Mouse (Mus musculus) kidney, embryonic 15.5 days (tissue): ENCODE data around the gene Mmp17. TPM values are rescaled to one million over a fixed set of nuclear protein-coding genes. Genes with fewer than 3 reads are reported as not detected.
"Not testable (repeated sequence)": the region's sequence is repeated elsewhere in the genome, so short reads cannot be mapped to it uniquely, and the experiment has no call there.

Source experiments
- ATAC-seq: fragments of 200-750 bp; cut with Nextera tagmentation; replicated peaks from 2 replicates; pipeline ENCODE4 v1.8.0; 2017; ENCODE audit warnings: moderate TSS enrichment; ENCODE audit not compliant: low FRiP score
- H3K27ac ChIP-seq: fragments of 300-500 bp; sonication (generic); 2 replicates; pipeline ENCODE4 v1.5.1; 2015; ENCODE audit warnings: mild to moderate bottlenecking, inconsistent platforms
- H3K27me3 ChIP-seq: fragments of 300-500 bp; sonication (generic); 2 replicates; pipeline ENCODE4 v1.6.1; 2015; ENCODE audit warnings: inconsistent platforms
- H3K36me3 ChIP-seq: fragments of 300-500 bp; sonication (generic); 2 replicates; pipeline ENCODE4 v1.6.1; 2015; ENCODE audit warnings: inconsistent platforms
- H3K4me1 ChIP-seq: fragments of 300-500 bp; sonication (generic); 2 replicates; pipeline ENCODE4 v1.6.1; 2015; ENCODE audit warnings: inconsistent platforms
- H3K4me2 ChIP-seq: fragments of 300-500 bp; sonication (generic); 2 replicates; pipeline ENCODE4 v1.6.1; 2015; ENCODE audit warnings: moderate library complexity, mild to moderate bottlenecking, inconsistent platforms
- H3K4me3 ChIP-seq: fragments of 300-500 bp; sonication (generic); replicated peaks from 2 replicates; pipeline ENCODE4 v1.5.1; 2015; ENCODE audit warnings: mild to moderate bottlenecking, inconsistent platforms
- H3K9ac ChIP-seq: fragments of 300-500 bp; sonication (generic); 2 replicates; pipeline ENCODE4 v1.6.1; 2015; ENCODE audit warnings: mild to moderate bottlenecking, inconsistent platforms
- H3K9me3 ChIP-seq: fragments of 300-500 bp; sonication (generic); replicated peaks from 2 replicates; pipeline ENCODE4 v1.6.1; 2016; ENCODE audit warnings: inconsistent platforms
- WGBS: fragments of 180-500 bp; shearing (Covaris S2); methylation state at CpG from one replicate; pipeline ENCODE4 v1.1.7; 2015; ENCODE audit warnings: mixed read lengths; 5-methylcytosine and 5-hydroxymethylcytosine counted together
- polyA plus RNA-seq: library from polyadenylated mRNA; unstranded; fragments of >200 nt; fragmentation: Nextera tagmentation; extraction: Ambion mirVana; gene quantifications from 2 replicates; pipeline ENCODE4 v1.2.1, GENCODE M21; 2015

The Mmp17 gene
- polyA plus RNA-seq, 1 experiment from 2014 or later = 4.1 TPM

- peaks cover 10% of the 10 kb centered on the region for H3K4me1 ChIP-seq
- no peaks in the 10 kb centered on the region for H3K36me3 ChIP-seq
- H3K9me3 ChIP-seq = no peaks in the 10 kb centered on the region
- peak; percentile 61 for ATAC-seq
- H3K9ac ChIP-seq = no peak overlapping the region
- H3K27ac ChIP-seq = no peak overlapping the region
- 33% methylated on average over 19 of the region's 19 CpGs for WGBS
- H3K27me3 ChIP-seq = peaks cover 10% of the 10 kb centered on the region
- no peak overlapping the region for H3K4me3 ChIP-seq
- H3K4me2 ChIP-seq = no peak overlapping the region
Measured at GRCm38 (mm10) chr5:129594116-129595114, 10.4 kb downstream of the Mmp17 start.

DNA sequence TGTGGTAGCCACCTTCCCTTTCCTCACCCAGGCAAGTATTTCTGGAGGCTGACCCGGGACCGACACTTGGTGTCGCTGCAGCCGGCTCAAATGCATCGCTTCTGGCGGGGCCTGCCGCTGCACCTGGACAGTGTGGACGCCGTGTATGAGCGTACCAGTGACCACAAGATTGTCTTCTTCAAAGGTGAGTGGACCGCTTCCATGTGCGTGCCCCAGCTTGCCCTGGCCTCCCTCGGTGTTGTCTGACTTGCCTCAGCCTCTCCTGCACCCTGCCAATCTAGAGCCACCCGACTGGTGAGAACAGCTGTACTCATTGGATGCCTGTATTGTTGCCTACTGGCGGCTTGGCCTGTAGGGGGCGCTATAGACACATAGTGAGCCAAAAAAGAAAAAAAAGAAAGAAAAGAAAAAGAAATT lies 18.1 kb downstream of the Mmp17 start:
- 46% methylated on average over 16 of the region's 16 CpGs for WGBS
- Histone ChIP-seq H3K9me3 (no peaks in the 10 kb centered on the region), H3K4me2 (peak overlapping the region; percentile 32), H3K36me3 (no peaks in the 10 kb centered on the region), H3K4me1 (no peaks in the 10 kb centered on the region), H3K27me3 (no peaks in the 10 kb centered on the region), H3K27ac (no peak overlapping the region), H3K4me3 (no peak overlapping the region), H3K9ac (no peak overlapping the region)
- no peak for ATAC-seq

DNA sequence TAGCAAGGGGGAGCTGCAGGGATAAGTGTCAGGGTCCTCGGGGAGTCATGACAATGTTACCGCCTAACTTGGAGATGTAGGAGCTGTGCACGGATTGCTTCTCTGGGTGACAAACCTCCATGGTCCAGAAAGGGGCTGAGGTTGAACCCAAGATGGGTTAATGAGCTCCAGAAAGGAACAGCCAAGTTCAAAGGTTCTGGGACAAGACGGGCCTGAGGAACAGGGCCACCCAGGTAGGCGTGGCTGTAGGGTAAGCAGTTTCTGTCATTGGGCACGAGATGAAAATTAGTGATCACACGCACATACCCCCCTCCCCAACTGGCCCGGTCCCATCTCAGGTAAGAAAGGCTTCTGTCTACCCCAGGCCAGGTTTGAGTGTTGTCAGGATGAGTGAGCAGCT lies 23.5 kb downstream of the Mmp17 start:
- ATAC-seq = no peak
- H3K4me3 ChIP-seq = no peak overlapping the region
- no peaks in the 10 kb centered on the region for H3K27me3 ChIP-seq

GRCm38 (mm10) chr5:129611060-129611459 lies 27.1 kb downstream of the Mmp17 start:
- Histone ChIP-seq H3K9ac (no peak overlapping the region), H3K27me3 (no peaks in the 10 kb centered on the region), H3K4me3 (no peak overlapping the region), H3K27ac (no peak overlapping the region), H3K4me1 (no peaks in the 10 kb centered on the region), H3K4me2 (no peak overlapping the region), H3K36me3 (no peaks in the 10 kb centered on the region), H3K9me3 (no peaks in the 10 kb centered on the region)
- whole genome bisulfite sequencing = 19% methylated on average over 1 of the region's 1 CpGs
- peak; percentile 66; the same call in 1 of the 2 replicates for ATAC-seq

More for the DNA sequence above, 23.5 kb downstream of the Mmp17 start:
- no peaks in the 10 kb centered on the region for H3K4me1 ChIP-seq
- no peaks in the 10 kb centered on the region for H3K36me3 ChIP-seq
- H3K4me2 ChIP-seq = no peak overlapping the region
- no peaks in the 10 kb centered on the region for H3K9me3 ChIP-seq
- no peak overlapping the region for H3K27ac ChIP-seq
- 81% methylated on average over 8 of the region's 8 CpGs for WGBS
- no peak overlapping the region for H3K9ac ChIP-seq

- not testable (repeated sequence) for H3K9ac ChIP-seq, H3K4me3 ChIP-seq, H3K4me1 ChIP-seq, H3K27me3 ChIP-seq, H3K9me3 ChIP-seq, H3K4me2 ChIP-seq, ATAC-seq, H3K27ac ChIP-seq, H3K36me3 ChIP-seq
- 56% methylated on average over 9 of the region's 9 CpGs for WGBS
Measured at GRCm38 (mm10) chr5:129620600-129620999, 36.6 kb downstream of the Mmp17 start.

GRCm38 (mm10) chr5:129621361-129621760 lies 37.4 kb downstream of the Mmp17 start:
- Histone ChIP-seq H3K4me3 (no peak overlapping the region), H3K9me3 (no peaks in the 10 kb centered on the region), H3K36me3 (no peaks in the 10 kb centered on the region), H3K9ac (no peak overlapping the region), H3K27me3 (no peaks in the 10 kb centered on the region), H3K4me1 (no peaks in the 10 kb centered on the region), H3K27ac (0 out of 2 replicates have a peak overlapping the region, but pooled peaks have one; percentile 63), H3K4me2 (no peak overlapping the region)
- ATAC-seq = no peak; the same call in 1 of the 2 replicates
- 67% methylated on average over 5 of the region's 5 CpGs for WGBS

DNA sequence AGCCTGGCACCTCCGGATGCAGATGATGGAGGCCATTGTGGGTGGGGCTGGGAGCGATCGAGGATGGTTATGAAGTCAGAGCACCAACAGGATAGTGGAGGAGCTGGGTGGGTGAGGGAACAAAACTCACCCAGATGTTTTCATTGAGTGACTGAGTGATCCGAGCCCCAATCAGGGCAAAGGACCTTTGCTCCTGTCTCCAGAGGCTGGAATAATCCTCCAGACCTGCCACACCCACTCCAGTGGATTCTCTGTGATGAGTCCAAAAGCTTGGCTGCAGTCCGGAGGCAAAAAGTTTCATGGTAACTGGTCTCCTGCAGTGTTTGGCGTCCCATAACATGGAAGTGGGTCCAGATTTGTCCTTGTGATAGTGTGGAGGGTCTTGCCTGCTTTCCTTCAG lies 42.1 kb downstream of the Mmp17 start:
- Histone ChIP-seq H3K4me2 (no peak overlapping the region), H3K36me3 (no peaks in the 10 kb centered on the region), H3K4me3 (no peak overlapping the region), H3K9me3 (no peaks in the 10 kb centered on the region), H3K4me1 (no peaks in the 10 kb centered on the region), H3K27me3 (no peaks in the 10 kb centered on the region), H3K27ac (no peak overlapping the region), H3K9ac (no peak overlapping the region)
- 86% methylated on average over 6 of the region's 6 CpGs for WGBS
- ATAC-seq = no peak

GRCm38 (mm10) chr5:129626586-129626985 lies 42.6 kb downstream of the Mmp17 start:
- H3K4me1 ChIP-seq, H3K4me3 ChIP-seq, H3K9ac ChIP-seq, H3K36me3 ChIP-seq, H3K9me3 ChIP-seq, H3K4me2 ChIP-seq, ATAC-seq, H3K27me3 ChIP-seq, H3K27ac ChIP-seq: not testable (repeated sequence)
- 63% methylated on average over 4 of the region's 4 CpGs for WGBS

- H3K9me3 ChIP-seq, H3K36me3 ChIP-seq, H3K4me2 ChIP-seq, H3K4me3 ChIP-seq, H3K9ac ChIP-seq, H3K27ac ChIP-seq, ATAC-seq, H3K4me1 ChIP-seq, H3K27me3 ChIP-seq: not testable (repeated sequence)
- WGBS = 79% methylated on average over 2 of the region's 2 CpGs
Measured at GRCm38 (mm10) chr5:129632270-129633250, 48.6 kb downstream of the Mmp17 start.

DNA sequence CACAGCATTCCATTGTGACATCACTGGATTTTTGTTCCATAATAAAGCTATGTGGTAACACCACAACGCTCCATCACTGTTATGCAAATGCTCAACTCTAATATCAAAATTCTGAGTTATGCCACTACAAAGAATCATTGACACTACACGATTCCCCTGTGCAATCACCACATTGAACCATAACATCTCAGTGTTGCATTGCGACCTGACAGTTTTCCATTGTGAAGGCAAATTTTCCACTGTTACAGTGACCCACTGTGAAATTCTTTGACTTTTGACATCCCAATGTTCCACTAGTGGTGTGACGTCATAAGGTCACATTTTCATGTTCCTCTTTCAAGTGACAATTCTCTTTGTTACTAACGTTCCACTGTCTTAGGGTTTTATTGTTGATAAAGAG lies 66.9 kb downstream of the Mmp17 start:
- 93% methylated on average over 5 of the region's 5 CpGs for WGBS
- Histone ChIP-seq H3K4me3 (no peak overlapping the region), H3K4me2 (no peak overlapping the region), H3K36me3 (peaks cover 13% of the 10 kb centered on the region), H3K4me1 (no peaks in the 10 kb centered on the region), H3K27ac (no peak overlapping the region), H3K9me3 (no peaks in the 10 kb centered on the region), H3K27me3 (no peaks in the 10 kb centered on the region), H3K9ac (no peak overlapping the region)
- ATAC-seq = no peak

GRCm38 (mm10) chr5:129657016-129657415 lies 73.0 kb downstream of the Mmp17 start:
- ATAC-seq = no peak
- peaks cover 62% of the 10 kb centered on the region for H3K36me3 ChIP-seq

DNA sequence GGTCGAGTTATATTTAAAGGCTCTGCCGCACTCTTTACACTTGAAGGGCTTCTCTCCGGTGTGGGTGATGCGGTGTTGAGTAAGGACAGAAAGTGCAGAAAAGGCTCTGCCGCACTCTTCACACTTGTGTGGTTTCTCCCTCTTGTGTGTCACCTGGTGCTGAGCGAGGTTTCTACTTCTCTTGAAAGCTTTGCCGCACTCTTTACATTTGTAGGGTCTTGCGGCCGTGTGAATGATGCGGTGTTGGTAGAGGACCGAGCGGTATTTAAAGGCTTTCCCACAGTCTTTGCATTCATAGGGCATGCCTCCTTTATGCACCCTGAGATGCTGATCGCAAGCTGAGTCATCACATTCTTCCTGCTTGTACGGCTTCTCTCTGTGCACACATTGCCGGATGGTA lies 74.0 kb downstream of the Mmp17 start:
- Histone ChIP-seq H3K9me3 (no peaks in the 10 kb centered on the region), H3K4me1 (no peaks in the 10 kb centered on the region), H3K36me3 (peaks cover 62% of the 10 kb centered on the region), H3K4me2 (no peak overlapping the region), H3K27ac (no peak overlapping the region), H3K9ac (no peak overlapping the region), H3K27me3 (no peaks in the 10 kb centered on the region), H3K4me3 (no peak overlapping the region)
- WGBS = 93% methylated on average over 15 of the region's 15 CpGs
- ATAC-seq = no peak

More at GRCm38 (mm10) chr5:129657016-129657415, 73.0 kb downstream of the Mmp17 start:
- WGBS = 98% methylated on average over 10 of the region's 10 CpGs
- H3K4me1 ChIP-seq = no peaks in the 10 kb centered on the region
- no peaks in the 10 kb centered on the region for H3K27me3 ChIP-seq
- no peak overlapping the region for H3K4me2 ChIP-seq
- H3K9ac ChIP-seq = no peak overlapping the region
- no peaks in the 10 kb centered on the region for H3K9me3 ChIP-seq
- H3K27ac ChIP-seq = no peak overlapping the region
- H3K4me3 ChIP-seq = no peak overlapping the region
